Mouse (Mus musculus) adrenal gland (tissue): Measurements from ENCODE around the gene Usp38.
"Not testable (repeated sequence)": the region's sequence is repeated elsewhere in the genome, so short reads cannot be mapped to it uniquely, and the experiment has no call there.

Experiments used
- intact Hi-C: fragments of 180-260 bp; cut with DNase I; formaldehyde crosslinking; loops from one replicate; pipeline ENCODE4 v1.15.1; 2025
- long read RNA-seq, 2 experiments: library from polyadenylated mRNA; unstranded; transcript quantifications; one replicate each; pipeline ENCODE4 v2.0.0; 2020; ENCODE audit warnings: borderline replicate concordance in 1 of 2; ENCODE audit not compliant: insufficient replicate concordance in 1 of 2

Gene Usp38
- long read RNA-seq, experiment 1, full-length matches to known transcripts = 1 of 5 reads
- long read RNA-seq, experiment 1, partial matches to known transcripts = 2 of 5 reads
- long read RNA-seq, experiment 1, other reads (novel, unspliced or antisense) = 2 of 5 reads
- long read RNA-seq, experiment 2, full-length matches to known transcripts = 1 of 3 reads
- long read RNA-seq, experiment 2, partial matches to known transcripts = 1 of 3 reads
- long read RNA-seq, experiment 2, other reads (novel, unspliced or antisense) = 1 of 3 reads

GRCm38 (mm10) chr8:81014789-81015699 lies at the start of gene Usp38:
TSS of gene Usp38 (minus strand) at chr8:81014928.
- intact Hi-C loops = no loop called here

- intact Hi-C loops = no loop called here
Measured at GRCm38 (mm10) chr8:81062566-81062965, 47.8 kb upstream of the Usp38 start.

- intact Hi-C loops = no loop called here
Measured at GRCm38 (mm10) chr8:81061950-81062349, 47.2 kb upstream of the Usp38 start.

- intact Hi-C loops = no loop called here
Measured at GRCm38 (mm10) chr8:81044201-81044600, 29.5 kb upstream of the Usp38 start.

- intact Hi-C loops = no loop called here
Measured at GRCm38 (mm10) chr8:81027991-81028390, 13.3 kb upstream of the Usp38 start.

GRCm38 (mm10) chr8:81017548-81017947 lies 2.8 kb upstream of the Usp38 start:
- intact Hi-C loops = not testable (repeated sequence)

GRCm38 (mm10) chr8:81013811-81014530 lies 757 bp downstream of the Usp38 start:
- intact Hi-C loops = no loop called here

GRCm38 (mm10) chr8:81012699-81013098 lies 2.0 kb downstream of the Usp38 start:
- intact Hi-C loops = no loop called here

GRCm38 (mm10) chr8:81012031-81012560 lies 2.6 kb downstream of the Usp38 start:
- intact Hi-C loops = no loop called here

GRCm38 (mm10) chr8:81010386-81010785 lies 4.3 kb downstream of the Usp38 start:
- intact Hi-C loops = no loop called here

- intact Hi-C loops = no loop called here
Measured at GRCm38 (mm10) chr8:81005114-81005513, 9.6 kb downstream of the Usp38 start.

GRCm38 (mm10) chr8:80996632-80997031 lies 18.1 kb downstream of the Usp38 start:
- intact Hi-C loops = loop anchor here (5.0 kb wide), 1 partner anchor 224 kb away; no protein-coding TSS in a partner anchor

- intact Hi-C loops = loop anchor here (5.0 kb wide), 2 partner anchors 115 to 240 kb away; no protein-coding TSS in a partner anchor
Measured at GRCm38 (mm10) chr8:80991937-80992336, 22.8 kb downstream of the Usp38 start.

- intact Hi-C loops = no loop called here
Measured at GRCm38 (mm10) chr8:80982829-80983228, 31.9 kb downstream of the Usp38 start.

GRCm38 (mm10) chr8:80981696-80982095 lies 33.0 kb downstream of the Usp38 start:
- intact Hi-C loops = no loop called here

- intact Hi-C loops = no loop called here
Measured at GRCm38 (mm10) chr8:80980063-80980462, 34.7 kb downstream of the Usp38 start.

GRCm38 (mm10) chr8:80977231-80977630 lies 37.5 kb downstream of the Usp38 start:
- intact Hi-C loops = no loop called here

GRCm38 (mm10) chr8:80971150-80971549 lies 43.6 kb downstream of the Usp38 start:
- intact Hi-C loops = no loop called here

GRCm38 (mm10) chr8:80970000-80970685 lies 44.6 kb downstream of the Usp38 start:
- intact Hi-C loops = no loop called here

- intact Hi-C loops = no loop called here
Measured at GRCm38 (mm10) chr8:80969423-80969822, 45.3 kb downstream of the Usp38 start.

- intact Hi-C loops = no loop called here
Measured at GRCm38 (mm10) chr8:80963095-80963494, 51.6 kb downstream of the Usp38 start.
